Mouse (Mus musculus) monocyte, adult 5-6 weeks (primary cell): ENCODE results near the gene Icos. TPM values are rescaled to one million over a fixed set of nuclear protein-coding genes. Genes with fewer than 3 reads are reported as not detected.
A peak's percentile ranks its signal among the peaks of the same experiment; 100 is the strongest.

Experiments
- ATAC-seq: fragments of 153-309, 156-312 bp; replicated peaks from 2 replicates; pipeline ENCODE4 v1.8.0; 2017; ENCODE audit warnings: mild to moderate bottlenecking; ENCODE audit not compliant: low TSS enrichment, insufficient number of reproducible peaks, severe bottlenecking, poor library complexity, low FRiP score
- total RNA-seq: library from RNA; stranded (forward); fragments of 200-1000, 200-491, 200-594 nt; gene quantifications from 3 replicates; pipeline ENCODE4 v1.2.3, GENCODE M21; 2017

Icos gene
- total RNA-seq = 2.6 to 6.4 TPM (median 2.7 TPM) in 3 replicates

- ATAC-seq = peak; percentile 50; the same call in 1 of the 2 replicates
Observed at GRCm38 (mm10) chr1:60977641-60978040, at the start of gene Icos. Gene Icos, plus strand, starts transcription at chr1:60977927.

- ATAC-seq = no peak
Observed at GRCm38 (mm10) chr1:60929036-60929435, 48.7 kb upstream of the Icos start.

GRCm38 (mm10) chr1:60930397-60930796 is 47.3 kb upstream of the Icos start:
- ATAC-seq = no peak

GRCm38 (mm10) chr1:60935968-60936581 is 41.7 kb upstream of the Icos start:
- no peak for ATAC-seq

- 0 out of 2 replicates have a peak, but pooled peaks have one; percentile 45 for ATAC-seq
Observed at GRCm38 (mm10) chr1:60936963-60937711, 40.6 kb upstream of the Icos start.

- ATAC-seq = no peak
Observed at GRCm38 (mm10) chr1:60938256-60938655, 39.5 kb upstream of the Icos start.

- ATAC-seq = no peak
Observed at GRCm38 (mm10) chr1:60938974-60939373, 38.8 kb upstream of the Icos start.

GRCm38 (mm10) chr1:60940023-60940422 is 37.7 kb upstream of the Icos start:
- ATAC-seq = no peak

- no peak for ATAC-seq
Observed at GRCm38 (mm10) chr1:60940620-60941019, 37.1 kb upstream of the Icos start.

- ATAC-seq = peak; percentile 63; the same call in 1 of the 2 replicates
Observed at GRCm38 (mm10) chr1:60941056-60942048, 36.4 kb upstream of the Icos start.

GRCm38 (mm10) chr1:60942921-60943320 is 34.8 kb upstream of the Icos start:
- no peak for ATAC-seq

- no peak for ATAC-seq
Observed at GRCm38 (mm10) chr1:60945633-60946401, 31.9 kb upstream of the Icos start.

GRCm38 (mm10) chr1:60948112-60948511 is 29.6 kb upstream of the Icos start:
- no peak for ATAC-seq

- no peak for ATAC-seq
Observed at GRCm38 (mm10) chr1:60952958-60953357, 24.8 kb upstream of the Icos start.

- ATAC-seq = no peak
Observed at GRCm38 (mm10) chr1:60953686-60954085, 24.0 kb upstream of the Icos start.

- no peak for ATAC-seq
Observed at GRCm38 (mm10) chr1:60954759-60955158, 23.0 kb upstream of the Icos start.

GRCm38 (mm10) chr1:60955186-60955585 is 22.5 kb upstream of the Icos start:
- ATAC-seq = no peak

GRCm38 (mm10) chr1:60956196-60956595 is 21.5 kb upstream of the Icos start:
- no peak for ATAC-seq
